Mouse (Mus musculus) liver, embryonic 14.5 days (tissue): ENCODE measurements around the gene Tmem51. TPM values are rescaled to one million over a fixed set of nuclear protein-coding genes. Genes with fewer than 3 reads are reported as not detected.

Source experiments
- ATAC-seq: fragments of 200-750 bp; cut with Nextera tagmentation; 2 replicates; pipeline ENCODE4 v1.8.0; 2017; ENCODE audit warnings: moderate number of reproducible peaks, mild to moderate bottlenecking, moderate library complexity; ENCODE audit not compliant: insufficient read depth
- DNase-seq, 3 experiments: peaks; one replicate each; pipeline ENCODE4 v3.0.0-alpha.2; 2012 to 2013; ENCODE audit warnings: low read depth in 3 of 3, low spot score in 3 of 3
- H3K27ac ChIP-seq: fragments of 300-500 bp; sonication (generic); 2 replicates; pipeline ENCODE4 v1.5.1; 2014; ENCODE audit warnings: moderate library complexity, mild to moderate bottlenecking, control low read depth, inconsistent platforms
- H3K27me3 ChIP-seq: fragments of 300-500 bp; sonication (generic); 2 replicates; pipeline ENCODE4 v1.6.1; 2014; ENCODE audit warnings: mild to moderate bottlenecking, low read length, moderate library complexity; ENCODE audit not compliant: control insufficient read depth, insufficient read depth
- H3K36me3 ChIP-seq: fragments of 300-500 bp; sonication (generic); replicated peaks from 2 replicates; pipeline ENCODE4 v1.6.1; 2014; ENCODE audit warnings: low read depth; ENCODE audit not compliant: control insufficient read depth, insufficient read depth
- H3K4me1 ChIP-seq, 2 experiments: fragments of 200-500 bp in 1 of 2; fragments of 300-500 bp in 1 of 2; sonication (generic) in 1 of 2; replicated peaks; 2 replicates each; pipeline ENCODE4 v1.6.1; 2012 to 2014; ENCODE audit warnings: antibody characterized with exemption in 1 of 2, inconsistent platforms in 1 of 2, low read length in 1 of 2; ENCODE audit not compliant: control insufficient read depth in 2 of 2, insufficient read depth in 2 of 2
- H3K4me2 ChIP-seq: fragments of 300-500 bp; sonication (generic); 2 replicates; pipeline ENCODE4 v1.6.1; 2014; ENCODE audit warnings: low read depth, mild to moderate bottlenecking, control low read depth, moderate library complexity
- H3K4me3 ChIP-seq, 2 experiments: fragments of 200-500 bp in 1 of 2; fragments of 300-500 bp in 1 of 2; sonication (generic) in 1 of 2; 2 replicates each; pipeline ENCODE4 v1.5.1; 2012 to 2014; ENCODE audit warnings: low read depth in 2 of 2, low read length in 2 of 2, mild to moderate bottlenecking in 2 of 2, control low read depth in 1 of 2, inconsistent platforms in 1 of 2, moderate library complexity in 1 of 2; ENCODE audit not compliant: insufficient read depth in 1 of 2
- H3K9ac ChIP-seq: fragments of 300-500 bp; sonication (generic); replicated peaks from 2 replicates; pipeline ENCODE4 v1.6.1; 2014; ENCODE audit warnings: mild to moderate bottlenecking, control low read depth, moderate library complexity
- H3K9me3 ChIP-seq: fragments of 300-500 bp; sonication (generic); 2 replicates; pipeline ENCODE4 v1.6.1; 2016; ENCODE audit warnings: low read length, mixed read lengths; ENCODE audit not compliant: control insufficient read depth
- CTCF ChIP-seq: IDR thresholded peaks from 2 replicates; pipeline ENCODE4 v1.5.1; 2016; ENCODE audit warnings: antibody characterized with exemption, low read depth, control low read depth
- EP300 ChIP-seq: IDR thresholded peaks from 2 replicates; pipeline ENCODE4 v1.6.1; 2016; ENCODE audit warnings: antibody characterized with exemption, low read depth
- WGBS: fragments of 180-500 bp; shearing (Covaris S2); extraction: QIAGEN DNeasy Blood & Tissue Kit; methylation state at CpG from one replicate; pipeline ENCODE4 v1.1.7; 2014; ENCODE audit not compliant: insufficient replicate concordance; 5-methylcytosine and 5-hydroxymethylcytosine counted together
- polyA plus RNA-seq, 2 experiments: library from polyadenylated mRNA; depleted of rRNA in 1 of 2; stranded (reverse) in 1 of 2; unstranded in 1 of 2; fragments of >200 nt; fragmentation: Nextera tagmentation in 1 of 2; extraction: Ambion mirVana in 1 of 2; gene quantifications; 2 replicates each; pipeline versions ENCODE4 v1.2.1 to v1.2.3; 2012 to 2014

Tmem51 gene
- polyA plus RNA-seq, 2 experiments: 7.9 to 11.4 TPM

DNA sequence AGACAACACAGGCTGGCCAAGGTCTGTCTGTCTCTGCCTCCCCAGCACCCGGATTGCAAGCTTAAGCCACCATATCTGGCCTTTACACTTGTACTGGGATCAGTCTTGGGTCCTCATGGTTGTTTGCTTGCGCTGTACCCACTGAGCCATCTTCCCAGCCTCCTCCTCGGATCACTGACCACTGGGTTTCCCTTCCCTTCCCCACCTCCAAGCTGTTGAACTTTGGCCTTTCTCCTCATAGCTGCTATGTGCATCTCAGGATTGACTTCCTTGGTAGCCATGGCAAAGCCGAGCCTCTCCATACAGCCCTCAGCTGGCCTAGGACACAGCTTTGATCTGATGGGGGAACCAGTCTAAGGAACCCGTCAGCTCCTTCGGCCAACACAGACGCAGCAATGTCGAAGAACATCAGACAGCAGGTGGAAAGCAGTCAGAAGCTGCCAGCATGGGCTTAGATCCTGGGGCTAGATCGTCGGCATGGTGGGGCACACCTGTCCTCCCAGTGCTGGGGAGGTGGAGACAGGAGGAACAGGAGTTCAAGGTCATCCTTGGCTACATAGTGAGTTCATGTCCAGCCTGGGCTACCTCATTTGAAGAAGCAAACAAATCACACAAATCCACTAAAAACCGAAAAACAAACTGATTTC, 19.4 kb downstream of the Tmem51 start:
- H3K9me3 ChIP-seq: no peaks in the 10 kb centered on the region
- H3K27ac ChIP-seq: no peak overlapping the region
- H3K4me3 ChIP-seq: no peak overlapping the region
- ATAC-seq (no peak), DNase-seq (no peak)
- no peak overlapping the region; the same call in 1 of the 2 replicates for H3K4me2 ChIP-seq
- no peak overlapping the region for H3K9ac ChIP-seq
- no peaks in the 10 kb centered on the region for H3K27me3 ChIP-seq
- TF ChIP-seq EP300 (no peak), CTCF (no peak)
- WGBS: 71% methylated on average over 11 of the region's 11 CpGs
- H3K4me1 ChIP-seq: peaks cover 12 to 27% of the 10 kb centered on the region in 2 experiments
- no peaks in the 10 kb centered on the region for H3K36me3 ChIP-seq

GRCm38 (mm10) chr4:142063057-142063534, 21.0 kb downstream of the Tmem51 start:
- Histone ChIP-seq H3K27ac (no peak overlapping the region), H3K27me3 (no peaks in the 10 kb centered on the region), H3K4me2 (no peak overlapping the region), H3K36me3 (no peaks in the 10 kb centered on the region), H3K4me1 (peaks cover 12 to 27% of the 10 kb centered on the region in 2 experiments), H3K9ac (no peak overlapping the region), H3K9me3 (no peaks in the 10 kb centered on the region), H3K4me3 (no peak overlapping the region)
- 64% methylated on average over 8 of the region's 8 CpGs for WGBS
- DNase-seq: no peak
- no peak for TF ChIP-seq EP300
- no peak for TF ChIP-seq CTCF
- peak; percentile 57 for ATAC-seq

DNA sequence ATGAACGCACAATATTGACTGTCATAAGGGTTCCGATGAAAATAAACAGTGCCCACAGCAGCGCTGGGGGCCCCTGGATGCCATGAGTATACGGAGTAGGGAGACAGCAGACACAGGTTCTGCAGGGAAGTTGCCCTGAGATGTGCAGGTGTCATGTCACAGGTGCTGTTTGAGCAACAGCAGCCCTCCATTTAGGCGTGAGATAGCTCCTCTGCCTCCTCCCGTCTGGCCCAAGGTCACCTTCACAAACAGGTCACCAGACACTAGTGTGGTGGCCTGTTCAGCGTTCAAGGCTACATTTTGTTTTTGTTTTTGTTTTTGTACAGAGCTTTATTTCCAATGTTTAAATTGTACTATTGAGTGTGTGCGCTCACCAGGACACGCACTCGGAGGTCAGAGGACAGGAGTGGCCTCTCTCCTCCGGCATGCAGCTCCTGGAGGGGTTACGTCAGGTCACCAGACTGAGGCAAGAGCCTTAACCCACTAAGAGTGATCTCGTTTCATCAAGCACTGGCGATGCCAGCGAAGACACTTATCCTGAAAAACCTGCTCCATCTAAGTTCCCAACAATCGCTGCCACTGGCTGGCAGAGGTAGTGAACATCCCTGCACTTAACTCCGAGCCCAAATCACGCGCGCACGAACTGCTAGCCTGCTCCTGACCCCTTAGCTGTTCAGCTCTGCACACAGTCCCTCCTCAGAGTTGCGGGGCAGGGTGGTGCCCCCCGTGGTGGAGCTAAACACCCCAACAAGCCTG, 22.4 kb downstream of the Tmem51 start:
- H3K27ac ChIP-seq: no peak overlapping the region
- WGBS: 72% methylated on average over 23 of the region's 23 CpGs

GRCm38 (mm10) chr4:142060455-142061378, 23.4 kb downstream of the Tmem51 start:
- no peaks in the 10 kb centered on the region for H3K27me3 ChIP-seq
- no peak overlapping the region for H3K4me2 ChIP-seq
- ATAC-seq (no peak), DNase-seq (no peak)
- TF ChIP-seq EP300 (no peak), CTCF (no peak)
- 63% methylated on average over 18 of the region's 18 CpGs for WGBS
- H3K9ac ChIP-seq: no peak overlapping the region
- H3K36me3 ChIP-seq: no peaks in the 10 kb centered on the region
- no peaks in the 10 kb centered on the region for H3K9me3 ChIP-seq
- H3K4me1 ChIP-seq: peaks cover 7 to 21% of the 10 kb centered on the region in 2 experiments
- H3K4me3 ChIP-seq: no peak overlapping the region
- H3K27ac ChIP-seq: no peak overlapping the region

More for the DNA sequence above, 22.4 kb downstream of the Tmem51 start:
- Histone ChIP-seq H3K4me1 (peaks cover 12 to 27% of the 10 kb centered on the region in 2 experiments), H3K9ac (no peak overlapping the region), H3K4me3 (no peak overlapping the region), H3K27me3 (no peaks in the 10 kb centered on the region), H3K36me3 (no peaks in the 10 kb centered on the region), H3K4me2 (no peak overlapping the region), H3K9me3 (no peaks in the 10 kb centered on the region)
- ATAC-seq (no peak), DNase-seq (no peak)
- TF ChIP-seq EP300 (no peak), CTCF (no peak)
